Mouse (Mus musculus) small intestine, adult 2 months (tissue): Measurements from ENCODE around the gene Paf1. TPM values are rescaled to one million over a fixed set of nuclear protein-coding genes. Genes with fewer than 3 reads are reported as not detected.

Experiments used
- H3K27ac ChIP-seq: fragments of 200-500 bp; 2 replicates; pipeline ENCODE4 v1.5.1; 2012; ENCODE audit warnings: low read depth, low read length, control low read depth, inconsistent platforms; ENCODE audit not compliant: insufficient read depth
- H3K27me3 ChIP-seq: fragments of 200-500 bp; 2 replicates; pipeline ENCODE4 v1.6.1; 2012; ENCODE audit warnings: mild to moderate bottlenecking, moderate library complexity, low read length, inconsistent platforms; ENCODE audit not compliant: control insufficient read depth, insufficient read depth
- H3K36me3 ChIP-seq: fragments of 200-500 bp; 2 replicates; pipeline ENCODE4 v1.6.1; 2012; ENCODE audit warnings: mild to moderate bottlenecking, low read length, control low read depth, inconsistent platforms; ENCODE audit not compliant: control insufficient read depth, insufficient read depth
- H3K4me1 ChIP-seq: fragments of 200-500 bp; 2 replicates; pipeline ENCODE4 v1.6.1; 2012; ENCODE audit warnings: low read length, inconsistent platforms, mixed read lengths; ENCODE audit not compliant: control insufficient read depth, insufficient read depth, insufficient read length
- H3K4me3 ChIP-seq: fragments of 200-500 bp; 2 replicates; pipeline ENCODE4 v1.5.1; 2012; ENCODE audit warnings: low read depth, mild to moderate bottlenecking, control low read depth, inconsistent platforms, low read length, moderate library complexity
- CTCF ChIP-seq: fragments of 200-500 bp; IDR thresholded peaks from 2 replicates; pipeline ENCODE4 v1.5.1; 2012; ENCODE audit warnings: low read depth, mild to moderate bottlenecking, control low read depth, inconsistent platforms, low read length, moderate library complexity, mixed read lengths; ENCODE audit not compliant: insufficient replicate concordance, insufficient read length; ENCODE audit errors: extremely low read depth
- POLR2A ChIP-seq: fragments of 200-500 bp; IDR thresholded peaks from 2 replicates; pipeline ENCODE4 v1.6.1; 2012; ENCODE audit warnings: low read depth, mild to moderate bottlenecking, control low read depth, inconsistent platforms, low read length, moderate library complexity
- WGBS: fragments of 180-500 bp; shearing (Covaris S2); methylation state at CpG from one replicate; pipeline ENCODE4 v1.1.7; 2018; 5-methylcytosine and 5-hydroxymethylcytosine counted together
- polyA plus RNA-seq: library from polyadenylated mRNA; depleted of rRNA; stranded (reverse); fragments of >200 nt; gene quantifications from 2 replicates; pipeline ENCODE4 v1.2.3, GENCODE M21; 2012

The Paf1 gene
- polyA plus RNA-seq, 1 experiment: 67.1 TPM

GRCm38 (mm10) chr7:28398696-28399340 is 6.1 kb downstream of the Paf1 start:
- Histone ChIP-seq H3K27ac (no peak overlapping the region), H3K27me3 (no peaks in the 10 kb centered on the region), H3K4me1 (peaks cover under 1% of the 10 kb centered on the region; the same call in 1 of the 2 replicates), H3K4me3 (no peak overlapping the region), H3K36me3 (peaks cover 66% of the 10 kb centered on the region)
- WGBS: 89% methylated on average over 10 of the region's 10 CpGs
- TF ChIP-seq POLR2A: no peak
- TF ChIP-seq CTCF: no peak

- no peaks in the 10 kb centered on the region for H3K4me1 ChIP-seq
- H3K4me3 ChIP-seq: no peak overlapping the region
- peaks cover 73% of the 10 kb centered on the region for H3K36me3 ChIP-seq
- TF ChIP-seq CTCF: no peak
- TF ChIP-seq POLR2A: no peak
- 100% methylated on average over 1 of the region's 1 CpGs for WGBS
- H3K27me3 ChIP-seq: no peaks in the 10 kb centered on the region
- no peak overlapping the region for H3K27ac ChIP-seq
These were observed 8.3 kb downstream of the Paf1 start for GRCm38 (mm10) chr7:28401030-28401429.

GRCm38 (mm10) chr7:28401942-28402341 is 9.2 kb downstream of the Paf1 start:
- Histone ChIP-seq H3K27ac (no peak overlapping the region), H3K36me3 (peaks cover 73% of the 10 kb centered on the region)
- WGBS: 66% methylated on average over 3 of the region's 3 CpGs

GRCm38 (mm10) chr7:28410841-28411475 is 18.2 kb downstream of the Paf1 start:
- Histone ChIP-seq H3K36me3 (peaks cover 46% of the 10 kb centered on the region), H3K4me3 (no peak overlapping the region), H3K4me1 (peaks cover 10% of the 10 kb centered on the region), H3K27me3 (no peaks in the 10 kb centered on the region), H3K27ac (peak overlapping the region; percentile 62)
- no peak for TF ChIP-seq POLR2A
- TF ChIP-seq CTCF: no peak
- WGBS: 40% methylated on average over 3 of the region's 3 CpGs

More at GRCm38 (mm10) chr7:28401942-28402341, 9.2 kb downstream of the Paf1 start:
- no peak overlapping the region for H3K4me3 ChIP-seq
- H3K27me3 ChIP-seq: no peaks in the 10 kb centered on the region
- no peak for TF ChIP-seq CTCF
- no peak for TF ChIP-seq POLR2A
- H3K4me1 ChIP-seq: no peaks in the 10 kb centered on the region

GRCm38 (mm10) chr7:28412826-28413225 is 20.1 kb downstream of the Paf1 start:
- 51% methylated on average over 4 of the region's 4 CpGs for WGBS
- Histone ChIP-seq H3K4me1 (peaks cover 10% of the 10 kb centered on the region), H3K4me3 (no peak overlapping the region), H3K36me3 (peaks cover 31% of the 10 kb centered on the region), H3K27me3 (no peaks in the 10 kb centered on the region), H3K27ac (no peak overlapping the region)
- TF ChIP-seq POLR2A (no peak), CTCF (no peak)

- Histone ChIP-seq H3K27me3 (no peaks in the 10 kb centered on the region), H3K36me3 (peaks cover 39% of the 10 kb centered on the region), H3K27ac (no peak overlapping the region), H3K4me3 (no peak overlapping the region), H3K4me1 (no peaks in the 10 kb centered on the region)
- no peak for TF ChIP-seq POLR2A
- TF ChIP-seq CTCF: no peak
These were observed 24.6 kb downstream of the Paf1 start for GRCm38 (mm10) chr7:28417368-28417767.

- TF ChIP-seq POLR2A (no peak), CTCF (no peak)
- H3K27me3 ChIP-seq: no peaks in the 10 kb centered on the region
- no peak overlapping the region for H3K27ac ChIP-seq
- WGBS: 62% methylated on average over 8 of the region's 8 CpGs
- H3K4me1 ChIP-seq: no peaks in the 10 kb centered on the region
- no peak overlapping the region for H3K4me3 ChIP-seq
- H3K36me3 ChIP-seq: peaks cover 37% of the 10 kb centered on the region
These were observed 25.4 kb downstream of the Paf1 start for GRCm38 (mm10) chr7:28418096-28418670.

- H3K4me3 ChIP-seq: no peak overlapping the region
- peaks cover 35% of the 10 kb centered on the region for H3K36me3 ChIP-seq
- H3K27ac ChIP-seq: no peak overlapping the region
- 86% methylated on average over 2 of the region's 2 CpGs for WGBS
- H3K27me3 ChIP-seq: no peaks in the 10 kb centered on the region
- no peaks in the 10 kb centered on the region for H3K4me1 ChIP-seq
- TF ChIP-seq POLR2A (no peak), CTCF (no peak)
These were observed 26.7 kb downstream of the Paf1 start for GRCm38 (mm10) chr7:28419416-28419815.
